Mouse (Mus musculus): ENCODE measurements at regions not wholly inside any gene's neighbourhood (a gene's known extent, or its start where the extent isn't known, plus 50 kb on each side); places are given as distances from the start of the nearest gene placed in this dataset.

- 56% methylated on average over 2 of the region's 2 CpGs for WGBS
- no peaks in the 10 kb centered on the region for H3K4me1 ChIP-seq (ENCODE audit: control insufficient read depth, insufficient read depth, low read length)
- TF ChIP-seq CTCF (conservative IDR thresholded peaks at IDR 0.05; ENCODE audit: insufficient read depth, insufficient read length, low read depth, low read length) (no peak), POLR2A (IDR thresholded peaks at IDR 0.05; ENCODE audit: low read depth, low read length) (no peak)
- no peak for DNase-seq
- H3K4me3 ChIP-seq (ENCODE audit: insufficient read depth, low read depth, low read length) = no peak overlapping the region
- H3K27ac ChIP-seq (ENCODE audit: insufficient read depth, low read depth, low read length) = no peak overlapping the region
- H3K27me3 ChIP-seq (replicated peaks; ENCODE audit: control insufficient read depth, insufficient read depth, low read length) = no peaks in the 10 kb centered on the region
- no peaks in the 10 kb centered on the region for H3K36me3 ChIP-seq (ENCODE audit: control insufficient read depth, insufficient read depth, low read length)
These were observed 69.1 kb upstream of the Slc5a7 start for GRCm38 (mm10) chr17:54367948-54368347.

- TF ChIP-seq POLR2A (IDR thresholded peaks at IDR 0.05; ENCODE audit: low read depth, low read length) = no peak
- TF ChIP-seq CTCF (conservative IDR thresholded peaks at IDR 0.05; ENCODE audit: insufficient read depth, insufficient read length, low read depth, low read length) = no peak
- WGBS = 61% methylated on average over 1 of the region's 1 CpGs
- Histone ChIP-seq H3K27me3 (replicated peaks; ENCODE audit: control insufficient read depth, insufficient read depth, low read length) (no peaks in the 10 kb centered on the region), H3K4me3 (ENCODE audit: insufficient read depth, low read depth, low read length) (no peak overlapping the region), H3K27ac (ENCODE audit: insufficient read depth, low read depth, low read length) (no peak overlapping the region), H3K36me3 (ENCODE audit: control insufficient read depth, insufficient read depth, low read length) (no peaks in the 10 kb centered on the region), H3K4me1 (ENCODE audit: control insufficient read depth, insufficient read depth, low read length) (no peaks in the 10 kb centered on the region)
- no peak for DNase-seq
These were observed 64.2 kb upstream of the Slc5a7 start for GRCm38 (mm10) chr17:54362991-54363390.

GRCm38 (mm10) chr17:54353063-54353462 is 54.2 kb upstream of the Slc5a7 start:
- 83% methylated on average over 2 of the region's 2 CpGs for WGBS
- TF ChIP-seq POLR2A (IDR thresholded peaks at IDR 0.05; ENCODE audit: low read depth, low read length) (no peak), CTCF (conservative IDR thresholded peaks at IDR 0.05; ENCODE audit: insufficient read depth, insufficient read length, low read depth, low read length) (no peak)

GRCm38 (mm10) chr17:54350881-54351280 is 52.0 kb upstream of the Slc5a7 start:
- Histone ChIP-seq H3K4me1 (ENCODE audit: control insufficient read depth, insufficient read depth, low read length) (no peaks in the 10 kb centered on the region), H3K27me3 (replicated peaks; ENCODE audit: control insufficient read depth, insufficient read depth, low read length) (no peaks in the 10 kb centered on the region), H3K36me3 (ENCODE audit: control insufficient read depth, insufficient read depth, low read length) (no peaks in the 10 kb centered on the region), H3K4me3 (ENCODE audit: insufficient read depth, low read depth, low read length) (no peak overlapping the region), H3K27ac (ENCODE audit: insufficient read depth, low read depth, low read length) (no peak overlapping the region)
- TF ChIP-seq CTCF (conservative IDR thresholded peaks at IDR 0.05; ENCODE audit: insufficient read depth, insufficient read length, low read depth, low read length) (no peak), POLR2A (IDR thresholded peaks at IDR 0.05; ENCODE audit: low read depth, low read length) (no peak)
- peak; percentile 4 for DNase-seq
- WGBS = 40% methylated on average over 2 of the region's 2 CpGs

More at GRCm38 (mm10) chr17:54353063-54353462, 54.2 kb upstream of the Slc5a7 start:
- H3K36me3 ChIP-seq (ENCODE audit: control insufficient read depth, insufficient read depth, low read length) = no peaks in the 10 kb centered on the region
- H3K27me3 ChIP-seq (replicated peaks; ENCODE audit: control insufficient read depth, insufficient read depth, low read length) = no peaks in the 10 kb centered on the region
- no peak for DNase-seq
- no peaks in the 10 kb centered on the region for H3K4me1 ChIP-seq (ENCODE audit: control insufficient read depth, insufficient read depth, low read length)
- no peak overlapping the region for H3K4me3 ChIP-seq (ENCODE audit: insufficient read depth, low read depth, low read length)
- no peak overlapping the region for H3K27ac ChIP-seq (ENCODE audit: insufficient read depth, low read depth, low read length)
